Mouse (Mus musculus): ENCODE data around the gene Nfe2l3. TPM values are rescaled to one million over a fixed set of nuclear protein-coding genes. Genes with fewer than 3 reads are reported as not detected.
"Not testable (repeated sequence)": the region's sequence is repeated elsewhere in the genome, so short reads cannot be mapped to it uniquely, and the experiment has no call there.

Nfe2l3 gene
- polyA plus RNA-seq, 1 experiment from 2014 or later = 3.1 TPM

- peaks cover 37% of the 10 kb centered on the region for H3K4me1 ChIP-seq
- peak within 1 kb of the TSS; percentile 100 for H3K9ac ChIP-seq
- peak within 1 kb of the TSS; percentile 77 for H3K4me2 ChIP-seq
- H3K36me3 ChIP-seq = peaks cover 54% of the 10 kb centered on the region
- peak; percentile 77 for ATAC-seq (ENCODE audit: extremely low read depth, insufficient number of reproducible peaks, low FRiP score, low TSS enrichment)
- H3K4me3 ChIP-seq = peak within 1 kb of the TSS; percentile 94
- H3K27me3 ChIP-seq (replicated peaks) = no peaks in the 10 kb centered on the region
- H3K9me3 ChIP-seq = no peaks in the 10 kb centered on the region
- H3K27ac ChIP-seq (replicated peaks) = peak within 1 kb of the TSS; percentile 100
- under 1% methylated on average over 75 of the region's 99 CpGs for WGBS
These were observed 38.1 kb downstream of the Nfe2l3 start, which contains the start of gene Cbx3 for GRCm38 (mm10) chr6:51470311-51471178. TSS of gene Cbx3 (plus strand) at chr6:51470360.

GRCm38 (mm10) chr6:51471179-51471505 lies 38.7 kb downstream of the Nfe2l3 start:
- H3K4me2 ChIP-seq = peak overlapping the region; percentile 77
- no peaks in the 10 kb centered on the region for H3K9me3 ChIP-seq
- peaks cover 54% of the 10 kb centered on the region for H3K36me3 ChIP-seq
- peak overlapping the region; percentile 94 for H3K4me3 ChIP-seq
- no peaks in the 10 kb centered on the region for H3K27me3 ChIP-seq (replicated peaks)
- H3K4me1 ChIP-seq = peaks cover 31% of the 10 kb centered on the region
- H3K9ac ChIP-seq = peak overlapping the region; percentile 99
- H3K27ac ChIP-seq (replicated peaks) = peak overlapping the region; percentile 100
- WGBS = under 1% methylated on average over 10 of the region's 10 CpGs
- no peak for ATAC-seq (ENCODE audit: extremely low read depth, insufficient number of reproducible peaks, low FRiP score, low TSS enrichment)

- peaks cover 53% of the 10 kb centered on the region for H3K36me3 ChIP-seq
- no peaks in the 10 kb centered on the region for H3K27me3 ChIP-seq (replicated peaks)
- peak overlapping the region; percentile 53 for H3K27ac ChIP-seq (replicated peaks)
- no peak for ATAC-seq (ENCODE audit: extremely low read depth, insufficient number of reproducible peaks, low FRiP score, low TSS enrichment)
- H3K4me3 ChIP-seq = peak overlapping the region; percentile 94
- peak overlapping the region; percentile 77 for H3K4me2 ChIP-seq
- H3K9me3 ChIP-seq = no peaks in the 10 kb centered on the region
- WGBS = 13% methylated on average over 3 of the region's 3 CpGs
- H3K9ac ChIP-seq = peak overlapping the region; percentile 99
- H3K4me1 ChIP-seq = peaks cover 24% of the 10 kb centered on the region
These were observed 39.3 kb downstream of the Nfe2l3 start for GRCm38 (mm10) chr6:51471782-51472181.

- Histone ChIP-seq H3K27me3 (replicated peaks) (no peaks in the 10 kb centered on the region), H3K4me3 (peak overlapping the region; percentile 94), H3K9me3 (no peaks in the 10 kb centered on the region), H3K36me3 (peaks cover 53% of the 10 kb centered on the region), H3K27ac (replicated peaks) (peak overlapping the region; percentile 53), H3K9ac (peak overlapping the region; percentile 99), H3K4me2 (peak overlapping the region; percentile 77), H3K4me1 (peaks cover 20% of the 10 kb centered on the region)
- 57% methylated on average over 4 of the region's 4 CpGs for WGBS
- ATAC-seq (ENCODE audit: extremely low read depth, insufficient number of reproducible peaks, low FRiP score, low TSS enrichment) = no peak
These were observed 39.7 kb downstream of the Nfe2l3 start for GRCm38 (mm10) chr6:51472213-51472612.

DNA sequence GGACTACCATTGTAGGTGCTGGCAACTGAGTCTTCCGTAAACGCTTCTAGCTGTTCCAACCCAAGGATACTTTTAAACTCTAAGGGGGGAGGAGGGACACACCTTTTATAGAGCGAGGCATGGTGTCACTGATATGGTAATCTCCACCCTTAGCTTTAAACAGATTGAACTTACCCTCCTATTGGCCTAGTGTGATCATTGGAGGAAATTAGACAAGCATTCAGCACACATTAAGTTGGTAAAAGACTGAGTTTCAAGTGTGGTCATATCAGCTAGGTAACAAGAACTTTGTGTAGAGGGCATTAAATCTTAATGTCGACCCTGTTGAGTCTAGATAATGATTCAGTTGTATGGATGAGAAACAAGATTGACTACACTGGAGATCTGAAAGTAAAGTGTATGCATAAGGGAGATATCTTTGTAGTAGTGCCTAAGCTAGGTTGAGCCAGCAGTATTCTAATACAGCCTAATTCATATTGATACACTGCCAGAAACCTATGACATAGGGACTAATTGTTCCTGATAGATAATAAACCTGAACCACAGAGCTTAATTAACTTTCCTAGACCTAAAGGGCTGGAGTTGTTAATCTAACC lies 46.8 kb downstream of the Nfe2l3 start:
- WGBS = 81% methylated on average over 4 of the region's 4 CpGs
- Histone ChIP-seq H3K4me1 (no peaks in the 10 kb centered on the region), H3K4me3 (no peak overlapping the region), H3K9me3 (no peaks in the 10 kb centered on the region), H3K27me3 (replicated peaks) (no peaks in the 10 kb centered on the region), H3K36me3 (peaks cover 82% of the 10 kb centered on the region), H3K4me2 (no peak overlapping the region), H3K27ac (replicated peaks) (no peak overlapping the region), H3K9ac (no peak overlapping the region)
- no peak for ATAC-seq (ENCODE audit: extremely low read depth, insufficient number of reproducible peaks, low FRiP score, low TSS enrichment)

- no peak for ATAC-seq (ENCODE audit: extremely low read depth, insufficient number of reproducible peaks, low FRiP score, low TSS enrichment)
- WGBS = 91% methylated on average over 8 of the region's 8 CpGs
- Histone ChIP-seq H3K27ac (replicated peaks) (no peak overlapping the region), H3K4me1 (peaks cover 12% of the 10 kb centered on the region), H3K4me2 (no peak overlapping the region), H3K27me3 (replicated peaks) (no peaks in the 10 kb centered on the region), H3K9ac (no peak overlapping the region), H3K4me3 (no peak overlapping the region), H3K9me3 (no peaks in the 10 kb centered on the region), H3K36me3 (peaks cover 67% of the 10 kb centered on the region)
These were observed 49.1 kb downstream of the Nfe2l3 start for GRCm38 (mm10) chr6:51481548-51481947.

DNA sequence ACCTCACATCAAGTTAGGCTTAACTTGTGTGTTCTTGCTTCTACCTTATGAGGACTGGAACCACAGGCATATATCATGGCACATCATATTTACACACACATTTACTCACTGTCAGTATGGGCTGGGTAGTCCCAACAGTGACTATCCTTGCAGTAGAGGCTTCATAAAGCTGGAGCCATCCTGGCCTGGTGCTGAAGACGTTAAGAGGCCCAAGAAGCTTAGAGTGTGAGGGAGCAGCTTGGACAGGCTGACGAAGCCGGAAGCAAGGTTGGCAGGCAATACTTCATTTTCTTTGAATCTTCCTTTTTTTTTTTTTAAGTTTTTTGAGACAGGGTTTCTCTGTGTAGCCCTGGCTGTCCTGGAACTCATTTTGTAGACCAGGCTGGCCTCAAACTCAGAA lies 51.4 kb downstream of the Nfe2l3 start:
- no peak for ATAC-seq (ENCODE audit: extremely low read depth, insufficient number of reproducible peaks, low FRiP score, low TSS enrichment)
- Histone ChIP-seq H3K9me3 (peaks cover 6% of the 10 kb centered on the region), H3K9ac (no peak overlapping the region), H3K27me3 (replicated peaks) (no peaks in the 10 kb centered on the region), H3K4me1 (peaks cover 17% of the 10 kb centered on the region), H3K27ac (replicated peaks) (no peak overlapping the region), H3K4me3 (no peak overlapping the region), H3K4me2 (no peak overlapping the region), H3K36me3 (peaks cover 53% of the 10 kb centered on the region)
- WGBS = 88% methylated on average over 3 of the region's 3 CpGs

DNA sequence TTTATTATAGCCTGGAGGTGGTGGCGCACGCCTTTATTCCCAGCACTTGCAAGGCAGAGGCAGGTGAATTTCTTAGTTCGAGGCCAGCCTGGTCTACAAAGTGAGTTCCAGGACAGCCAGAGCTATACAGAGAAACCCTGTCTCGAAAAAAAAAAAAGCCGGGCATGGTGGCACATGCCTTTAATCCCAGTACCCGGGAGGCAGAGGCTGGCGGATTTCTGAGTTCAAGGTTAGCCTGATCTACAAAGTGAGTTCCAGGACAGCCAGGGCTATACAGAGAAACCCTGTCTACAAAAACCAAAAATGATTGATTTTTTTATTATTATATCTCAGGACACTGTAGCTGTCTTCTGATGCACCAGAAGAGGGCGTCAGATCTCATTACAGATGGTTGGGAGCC lies 52.1 kb downstream of the Nfe2l3 start:
- Histone ChIP-seq H3K4me1 (peaks cover 24% of the 10 kb centered on the region), H3K36me3 (peaks cover 46% of the 10 kb centered on the region)
- not testable (repeated sequence) for H3K4me3 ChIP-seq; H3K9ac ChIP-seq; H3K9me3 ChIP-seq; H3K27ac ChIP-seq (replicated peaks); ATAC-seq (ENCODE audit: extremely low read depth, insufficient number of reproducible peaks, low FRiP score, low TSS enrichment); H3K4me2 ChIP-seq; H3K27me3 ChIP-seq (replicated peaks)
- 89% methylated on average over 8 of the region's 8 CpGs for WGBS

GRCm38 (mm10) chr6:51485646-51486045 lies 53.2 kb downstream of the Nfe2l3 start:
- H3K27ac ChIP-seq (replicated peaks) = peak overlapping the region; percentile 33
- H3K9ac ChIP-seq = no peak overlapping the region
- WGBS = 38% methylated on average over 2 of the region's 2 CpGs
- H3K4me3 ChIP-seq = no peak overlapping the region
- H3K9me3 ChIP-seq = peaks cover 6% of the 10 kb centered on the region
- H3K4me1 ChIP-seq = peaks cover 28% of the 10 kb centered on the region
- H3K27me3 ChIP-seq (replicated peaks) = no peaks in the 10 kb centered on the region
- H3K36me3 ChIP-seq = peaks cover 35% of the 10 kb centered on the region
- no peak for ATAC-seq (ENCODE audit: extremely low read depth, insufficient number of reproducible peaks, low FRiP score, low TSS enrichment)
- no peak overlapping the region for H3K4me2 ChIP-seq

- H3K4me3 ChIP-seq = no peak overlapping the region
- peaks cover 28% of the 10 kb centered on the region for H3K4me1 ChIP-seq
- no peak overlapping the region for H3K9ac ChIP-seq
- peaks cover 6% of the 10 kb centered on the region for H3K9me3 ChIP-seq
- H3K4me2 ChIP-seq = no peak overlapping the region
- WGBS = 32% methylated on average over 7 of the region's 7 CpGs
- no peak for ATAC-seq (ENCODE audit: extremely low read depth, insufficient number of reproducible peaks, low FRiP score, low TSS enrichment)
- H3K36me3 ChIP-seq = peaks cover 29% of the 10 kb centered on the region
- H3K27me3 ChIP-seq (replicated peaks) = no peaks in the 10 kb centered on the region
- H3K27ac ChIP-seq (replicated peaks) = peak overlapping the region; percentile 43
These were observed 53.7 kb downstream of the Nfe2l3 start for GRCm38 (mm10) chr6:51486076-51486710.

DNA sequence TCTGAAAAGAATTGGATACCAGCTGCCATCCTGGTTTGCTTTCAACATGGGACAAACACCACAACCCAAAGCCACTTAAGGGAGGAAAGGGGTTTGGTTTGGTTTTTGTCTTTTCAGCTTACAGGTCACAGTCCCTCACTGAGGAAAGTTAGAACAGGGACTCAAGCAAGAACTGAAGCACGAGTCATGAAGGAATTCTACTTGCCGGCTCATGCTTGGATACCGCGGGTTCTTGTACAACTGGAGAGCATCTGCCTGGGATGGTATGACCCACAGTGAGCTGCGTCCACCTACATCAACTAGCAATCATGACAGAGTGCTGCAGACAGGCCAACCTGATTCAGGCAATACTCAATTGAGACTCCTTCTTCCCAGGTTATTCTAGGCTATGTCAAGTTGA lies 54.3 kb downstream of the Nfe2l3 start:
- Histone ChIP-seq H3K27ac (replicated peaks) (peak overlapping the region; percentile 43; the same call in 1 of the 2 replicates), H3K4me3 (no peak overlapping the region), H3K4me1 (peaks cover 28% of the 10 kb centered on the region), H3K4me2 (no peak overlapping the region), H3K9me3 (peaks cover 6% of the 10 kb centered on the region), H3K36me3 (peaks cover 24% of the 10 kb centered on the region), H3K9ac (no peak overlapping the region), H3K27me3 (replicated peaks) (no peaks in the 10 kb centered on the region)
- ATAC-seq (ENCODE audit: extremely low read depth, insufficient number of reproducible peaks, low FRiP score, low TSS enrichment) = no peak
- 79% methylated on average over 5 of the region's 5 CpGs for WGBS
